Mouse (Mus musculus): ENCODE measurements around the gene 4930563M21Rik. TPM values are rescaled to one million over a fixed set of nuclear protein-coding genes. Genes with fewer than 3 reads are reported as not detected.

4930563M21Rik gene
- polyA plus RNA-seq, 1 experiment: not detected

DNA sequence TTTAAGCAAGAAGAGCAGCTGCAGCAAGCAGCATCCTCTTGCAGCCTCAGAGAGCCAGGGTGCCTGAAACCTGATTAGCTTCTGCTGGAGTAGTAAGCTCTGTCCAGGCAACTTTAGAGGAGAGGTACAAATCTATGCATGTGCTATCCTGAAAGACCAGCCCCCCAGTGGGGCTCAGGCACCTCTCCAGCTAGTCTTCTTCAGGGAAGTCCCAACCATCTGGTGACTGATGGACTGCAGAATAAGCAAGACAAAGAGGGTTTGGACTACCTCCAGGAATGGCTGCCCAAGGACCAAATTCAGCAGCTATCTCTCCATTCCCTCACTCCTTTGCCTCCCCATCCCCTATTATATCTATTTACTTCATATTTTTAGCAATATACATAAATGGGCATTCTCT, 69.0 kb downstream of the 4930563M21Rik start:
- Histone ChIP-seq H3K4me3 (ENCODE audit: insufficient read depth, low read length) (no peak overlapping the region), H3K27ac (ENCODE audit: insufficient read depth, low read length) (no peak overlapping the region), H3K4me1 (ENCODE audit: control insufficient read depth, insufficient read depth, low read length) (peaks cover 2% of the 10 kb centered on the region; the same call in 1 of the 2 replicates)
- no peak for TF ChIP-seq POLR2A (IDR thresholded peaks at IDR 0.05; ENCODE audit: extremely low read depth, insufficient read depth, low read length)
- TF ChIP-seq CTCF (IDR thresholded peaks at IDR 0.05; ENCODE audit: extremely low read depth, insufficient read depth, low read length): no peak

DNA sequence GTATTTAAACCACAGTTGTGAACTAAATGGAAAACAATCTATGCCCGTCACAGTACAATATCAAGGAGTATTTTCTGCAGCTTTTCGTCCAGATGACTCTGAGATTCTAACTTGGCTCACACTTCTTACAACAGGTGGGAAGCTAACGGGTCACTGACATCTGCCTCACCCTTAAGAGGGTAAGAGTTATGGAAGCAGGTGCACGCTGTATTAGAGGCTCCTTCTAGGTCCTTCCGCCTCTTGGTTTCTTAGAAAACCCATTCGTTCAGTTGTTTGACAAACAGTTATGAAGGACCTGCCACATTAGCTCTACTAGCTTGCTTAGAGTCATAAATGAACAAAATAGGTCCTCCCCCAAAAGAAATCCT, 71.7 kb downstream of the 4930563M21Rik start:
- Histone ChIP-seq H3K27ac (ENCODE audit: insufficient read depth, low read length) (no peak overlapping the region), H3K4me3 (ENCODE audit: insufficient read depth, low read length) (peak overlapping the region; percentile 87; the same call in 1 of the 2 replicates), H3K4me1 (ENCODE audit: control insufficient read depth, insufficient read depth, low read length) (peaks cover 2% of the 10 kb centered on the region; the same call in 1 of the 2 replicates)
- TF ChIP-seq CTCF (IDR thresholded peaks at IDR 0.05; ENCODE audit: extremely low read depth, insufficient read depth, low read length) (no peak), POLR2A (IDR thresholded peaks at IDR 0.05; ENCODE audit: extremely low read depth, insufficient read depth, low read length) (no peak)

GRCm38 (mm10) chr9:55937664-55938617, 72.4 kb downstream of the 4930563M21Rik start, which contains the start of gene Scaper:
TSS of gene Scaper (minus strand) at chr9:55938119.
- TF ChIP-seq CTCF (IDR thresholded peaks at IDR 0.05; ENCODE audit: extremely low read depth, insufficient read depth, low read length) (no peak), POLR2A (IDR thresholded peaks at IDR 0.05; ENCODE audit: extremely low read depth, insufficient read depth, low read length) (peak; percentile 37; the same call in 1 of the 2 replicates)
- H3K4me3 ChIP-seq (ENCODE audit: insufficient read depth, low read length): peak within 1 kb of the TSS; percentile 87
- H3K27ac ChIP-seq (ENCODE audit: insufficient read depth, low read length): no peak within 1 kb of the TSS
- H3K4me1 ChIP-seq (ENCODE audit: control insufficient read depth, insufficient read depth, low read length): peaks cover 2% of the 10 kb centered on the region; the same call in 1 of the 2 replicates

- TF ChIP-seq POLR2A (IDR thresholded peaks at IDR 0.05; ENCODE audit: extremely low read depth, insufficient read depth, low read length): no peak
- no peak for TF ChIP-seq CTCF (IDR thresholded peaks at IDR 0.05; ENCODE audit: extremely low read depth, insufficient read depth, low read length)
- Histone ChIP-seq H3K27ac (ENCODE audit: insufficient read depth, low read length) (no peak overlapping the region), H3K4me3 (ENCODE audit: insufficient read depth, low read length) (peak overlapping the region; percentile 87), H3K4me1 (ENCODE audit: control insufficient read depth, insufficient read depth, low read length) (peaks cover 2% of the 10 kb centered on the region; the same call in 1 of the 2 replicates)
These were observed 73.1 kb downstream of the 4930563M21Rik start for GRCm38 (mm10) chr9:55937224-55937663.

DNA sequence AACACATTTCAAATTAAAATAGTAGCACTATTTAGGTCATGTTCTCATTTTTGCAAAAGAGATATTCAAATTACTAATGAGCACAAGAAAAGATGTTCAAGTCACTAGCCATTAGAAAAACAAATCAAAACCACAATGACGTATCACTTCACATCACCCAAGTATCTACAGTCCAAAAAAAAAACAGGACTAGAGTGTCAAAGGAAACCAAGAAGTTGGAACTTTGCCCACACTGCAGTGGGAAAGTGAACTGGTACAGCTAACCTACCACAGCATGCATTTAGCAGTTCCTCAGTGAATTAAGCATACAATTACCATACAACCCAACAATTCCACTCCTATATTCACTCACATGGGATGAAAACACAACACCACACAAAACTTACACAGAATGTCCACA, 77.9 kb downstream of the 4930563M21Rik start:
- TF ChIP-seq CTCF (IDR thresholded peaks at IDR 0.05; ENCODE audit: extremely low read depth, insufficient read depth, low read length): no peak
- TF ChIP-seq POLR2A (IDR thresholded peaks at IDR 0.05; ENCODE audit: extremely low read depth, insufficient read depth, low read length): no peak
- Histone ChIP-seq H3K4me1 (ENCODE audit: control insufficient read depth, insufficient read depth, low read length) (no peaks in the 10 kb centered on the region), H3K27ac (ENCODE audit: insufficient read depth, low read length) (no peak overlapping the region), H3K4me3 (ENCODE audit: insufficient read depth, low read length) (no peak overlapping the region)

DNA sequence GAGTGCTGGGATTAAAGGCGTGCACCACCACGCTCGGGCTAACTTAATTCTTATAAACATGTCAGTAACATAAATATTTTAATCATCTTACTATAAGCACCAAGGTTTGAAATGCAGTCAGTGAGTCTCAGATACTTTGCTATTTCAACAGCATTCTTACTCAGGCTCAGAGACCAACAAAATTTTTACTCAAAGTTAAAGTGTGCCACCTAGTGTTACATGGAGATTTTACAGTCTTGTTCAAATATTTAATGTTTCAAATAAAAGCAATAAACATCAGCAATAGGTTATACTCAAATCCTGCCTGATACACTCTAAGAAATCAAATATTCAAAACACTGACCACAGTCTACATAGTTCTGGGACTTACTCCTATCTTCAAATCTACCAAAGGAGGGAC, 91.8 kb downstream of the 4930563M21Rik start:
- no peak overlapping the region for H3K4me3 ChIP-seq (ENCODE audit: insufficient read depth, low read length)
- TF ChIP-seq POLR2A (IDR thresholded peaks at IDR 0.05; ENCODE audit: extremely low read depth, insufficient read depth, low read length) (no peak), CTCF (IDR thresholded peaks at IDR 0.05; ENCODE audit: extremely low read depth, insufficient read depth, low read length) (no peak)
- H3K4me1 ChIP-seq (ENCODE audit: control insufficient read depth, insufficient read depth, low read length): no peaks in the 10 kb centered on the region
- no peak overlapping the region for H3K27ac ChIP-seq (ENCODE audit: insufficient read depth, low read length)

GRCm38 (mm10) chr9:55916751-55917150, 93.6 kb downstream of the 4930563M21Rik start:
- H3K4me1 ChIP-seq (ENCODE audit: control insufficient read depth, insufficient read depth, low read length): no peaks in the 10 kb centered on the region
- no peak overlapping the region for H3K27ac ChIP-seq (ENCODE audit: insufficient read depth, low read length)
- no peak for TF ChIP-seq CTCF (IDR thresholded peaks at IDR 0.05; ENCODE audit: extremely low read depth, insufficient read depth, low read length)
- no peak for TF ChIP-seq POLR2A (IDR thresholded peaks at IDR 0.05; ENCODE audit: extremely low read depth, insufficient read depth, low read length)
- H3K4me3 ChIP-seq (ENCODE audit: insufficient read depth, low read length): no peak overlapping the region

Other genes starting within 250 kb of the 4930563M21Rik start
- gene Scaper, start 72.4 kb downstream of the 4930563M21Rik start, polyA plus RNA-seq (2012; rRNA removed): 10.1 and 10.8 TPM in 2 replicates
- 151 and 154 TPM in 2 replicates for gene Rcn2, start 31.3 kb upstream of the 4930563M21Rik start, polyA plus RNA-seq (2012; rRNA removed)
- 2.7 and 3.2 TPM in 2 replicates for gene Pstpip1, start 79.4 kb upstream of the 4930563M21Rik start, polyA plus RNA-seq (2012; rRNA removed)
- gene Tspan3, start 154.9 kb upstream of the 4930563M21Rik start, polyA plus RNA-seq (2012; rRNA removed): 452 and 461 TPM in 2 replicates